Mouse (Mus musculus) limb, embryonic 13.5 days (tissue): ENCODE measurements at regions not wholly inside any gene's neighbourhood (a gene's known extent, or its start where the extent isn't known, plus 50 kb on each side); places are given as distances from the start of the nearest gene placed in this dataset.
A peak's percentile ranks its signal among the peaks of the same experiment; 100 is the strongest.

Experiments used
- ATAC-seq: fragments of 200-750 bp; cut with Nextera tagmentation; 2 replicates; pipeline ENCODE4 v1.8.0; 2017; ENCODE audit warnings: low read depth, moderate number of reproducible peaks, moderate TSS enrichment; ENCODE audit not compliant: low FRiP score
- H3K27ac ChIP-seq: fragments of 300-500 bp; sonication (generic); 2 replicates; pipeline ENCODE4 v1.5.1; 2015; ENCODE audit warnings: inconsistent platforms, mild to moderate bottlenecking, moderate library complexity
- H3K27me3 ChIP-seq: fragments of 300-500 bp; sonication (generic); 2 replicates; pipeline ENCODE4 v1.6.1; 2015; ENCODE audit warnings: mild to moderate bottlenecking, inconsistent platforms
- H3K36me3 ChIP-seq: fragments of 300-500 bp; sonication (generic); 2 replicates; pipeline ENCODE4 v1.6.1; 2015; ENCODE audit warnings: inconsistent platforms, mild to moderate bottlenecking, moderate library complexity
- H3K4me1 ChIP-seq: fragments of 300-500 bp; sonication (generic); 2 replicates; pipeline ENCODE4 v1.6.1; 2015; ENCODE audit warnings: inconsistent platforms
- H3K4me2 ChIP-seq: fragments of 300-500 bp; sonication (generic); replicated peaks from 2 replicates; pipeline ENCODE4 v1.6.1; 2015; ENCODE audit warnings: inconsistent platforms, mild to moderate bottlenecking, moderate library complexity
- H3K4me3 ChIP-seq: fragments of 300-500 bp; sonication (generic); 2 replicates; pipeline ENCODE4 v1.5.1; 2015; ENCODE audit warnings: moderate library complexity, mild to moderate bottlenecking, inconsistent platforms
- H3K9ac ChIP-seq: fragments of 300-500 bp; sonication (generic); 2 replicates; pipeline ENCODE4 v1.6.1; 2015; ENCODE audit warnings: mild to moderate bottlenecking, inconsistent platforms
- H3K9me3 ChIP-seq: fragments of 300-500 bp; sonication (generic); 2 replicates; pipeline ENCODE4 v1.6.1; 2016; ENCODE audit warnings: inconsistent platforms
- WGBS: fragments of 180-500 bp; shearing (Covaris S2); methylation state at CpG from one replicate; pipeline ENCODE4 v1.1.7; 2015; 5-methylcytosine and 5-hydroxymethylcytosine counted together

- Histone ChIP-seq H3K36me3 (no peaks in the 10 kb centered on the region), H3K4me3 (no peak overlapping the region), H3K9me3 (no peaks in the 10 kb centered on the region), H3K27ac (no peak overlapping the region), H3K27me3 (no peaks in the 10 kb centered on the region), H3K4me2 (no peak overlapping the region), H3K9ac (no peak overlapping the region), H3K4me1 (no peaks in the 10 kb centered on the region)
- ATAC-seq: no peak
- WGBS: 77% methylated on average over 7 of the region's 7 CpGs
Measured at GRCm38 (mm10) chr4:105507221-105507620, 282.4 kb upstream of the Gm12728 start.

- no peak overlapping the region for H3K4me3 ChIP-seq
- no peak overlapping the region for H3K27ac ChIP-seq
- H3K27me3 ChIP-seq: no peaks in the 10 kb centered on the region
- H3K9me3 ChIP-seq: no peaks in the 10 kb centered on the region
- H3K9ac ChIP-seq: no peak overlapping the region
- 88% methylated on average over 3 of the region's 3 CpGs for WGBS
- no peak for ATAC-seq
- H3K4me1 ChIP-seq: peaks cover 10% of the 10 kb centered on the region
- no peaks in the 10 kb centered on the region for H3K36me3 ChIP-seq
- no peak overlapping the region for H3K4me2 ChIP-seq
Measured at GRCm38 (mm10) chr4:105509091-105509490, 280.6 kb upstream of the Gm12728 start.

- no peak overlapping the region for H3K4me2 ChIP-seq
- H3K36me3 ChIP-seq: no peaks in the 10 kb centered on the region
- H3K27ac ChIP-seq: no peak overlapping the region
- no peaks in the 10 kb centered on the region for H3K9me3 ChIP-seq
- peaks cover 10% of the 10 kb centered on the region for H3K4me1 ChIP-seq
- ATAC-seq: no peak
- no peak overlapping the region for H3K4me3 ChIP-seq
- H3K9ac ChIP-seq: no peak overlapping the region
- WGBS: 88% methylated on average over 1 of the region's 1 CpGs
- H3K27me3 ChIP-seq: no peaks in the 10 kb centered on the region
Measured at GRCm38 (mm10) chr4:105510406-105510805, 279.3 kb upstream of the Gm12728 start.

- H3K4me3 ChIP-seq: no peak overlapping the region
- 55% methylated on average over 2 of the region's 2 CpGs for WGBS
- H3K9me3 ChIP-seq: no peaks in the 10 kb centered on the region
- no peak overlapping the region for H3K4me2 ChIP-seq
- no peaks in the 10 kb centered on the region for H3K36me3 ChIP-seq
- no peak overlapping the region for H3K9ac ChIP-seq
- ATAC-seq: no peak
- H3K27ac ChIP-seq: no peak overlapping the region
- peaks cover 25% of the 10 kb centered on the region for H3K4me1 ChIP-seq
- no peaks in the 10 kb centered on the region for H3K27me3 ChIP-seq
Measured at GRCm38 (mm10) chr4:105525135-105525534, 264.5 kb upstream of the Gm12728 start.

- Histone ChIP-seq H3K4me3 (no peak overlapping the region), H3K9me3 (no peaks in the 10 kb centered on the region), H3K4me2 (no peak overlapping the region), H3K36me3 (no peaks in the 10 kb centered on the region), H3K4me1 (peaks cover 28% of the 10 kb centered on the region), H3K27me3 (no peaks in the 10 kb centered on the region), H3K27ac (no peak overlapping the region), H3K9ac (no peak overlapping the region)
- WGBS: 19% methylated on average over 7 of the region's 7 CpGs
- ATAC-seq: peak; percentile 51; the same call in 1 of the 2 replicates
Measured at GRCm38 (mm10) chr4:105526755-105527154, 262.9 kb upstream of the Gm12728 start.

GRCm38 (mm10) chr4:105527316-105527715 lies 262.4 kb upstream of the Gm12728 start:
- Histone ChIP-seq H3K4me2 (no peak overlapping the region), H3K9me3 (no peaks in the 10 kb centered on the region), H3K27ac (no peak overlapping the region), H3K9ac (no peak overlapping the region), H3K27me3 (no peaks in the 10 kb centered on the region), H3K4me3 (no peak overlapping the region), H3K36me3 (no peaks in the 10 kb centered on the region), H3K4me1 (peaks cover 34% of the 10 kb centered on the region)
- no peak for ATAC-seq
- 39% methylated on average over 3 of the region's 3 CpGs for WGBS

GRCm38 (mm10) chr4:105531651-105532425 lies 257.8 kb upstream of the Gm12728 start:
- ATAC-seq: no peak

GRCm38 (mm10) chr4:105535451-105535850 lies 254.2 kb upstream of the Gm12728 start:
- 63% methylated on average over 6 of the region's 6 CpGs for WGBS
- H3K4me2 ChIP-seq: no peak overlapping the region
- H3K9me3 ChIP-seq: no peaks in the 10 kb centered on the region
- H3K27me3 ChIP-seq: no peaks in the 10 kb centered on the region; the same call in 1 of the 2 replicates
- no peak overlapping the region for H3K9ac ChIP-seq
- H3K27ac ChIP-seq: no peak overlapping the region
- no peak for ATAC-seq
- no peak overlapping the region for H3K4me3 ChIP-seq
- H3K36me3 ChIP-seq: no peaks in the 10 kb centered on the region
- peaks cover 13% of the 10 kb centered on the region for H3K4me1 ChIP-seq

More at GRCm38 (mm10) chr4:105531651-105532425, 257.8 kb upstream of the Gm12728 start:
- Histone ChIP-seq H3K4me1 (peaks cover 19% of the 10 kb centered on the region), H3K4me2 (no peak overlapping the region), H3K9me3 (no peaks in the 10 kb centered on the region), H3K36me3 (no peaks in the 10 kb centered on the region), H3K9ac (no peak overlapping the region), H3K27ac (no peak overlapping the region; the same call in 1 of the 2 replicates), H3K27me3 (no peaks in the 10 kb centered on the region; the same call in 1 of the 2 replicates), H3K4me3 (no peak overlapping the region)
- WGBS: 40% methylated on average over 16 of the region's 16 CpGs

GRCm38 (mm10) chr4:105545486-105545885 lies 244.2 kb upstream of the Gm12728 start:
- Histone ChIP-seq H3K4me2 (no peak overlapping the region), H3K4me1 (peaks cover 13% of the 10 kb centered on the region), H3K4me3 (no peak overlapping the region), H3K27me3 (no peaks in the 10 kb centered on the region), H3K36me3 (no peaks in the 10 kb centered on the region), H3K9ac (no peak overlapping the region), H3K27ac (no peak overlapping the region), H3K9me3 (peaks cover 8% of the 10 kb centered on the region; the same call in 1 of the 2 replicates)
- no peak for ATAC-seq
- 82% methylated on average over 2 of the region's 2 CpGs for WGBS

GRCm38 (mm10) chr4:105549744-105550440 lies 239.8 kb upstream of the Gm12728 start:
- Histone ChIP-seq H3K27me3 (no peaks in the 10 kb centered on the region), H3K4me3 (no peak overlapping the region), H3K9me3 (peaks cover 6% of the 10 kb centered on the region; the same call in 1 of the 2 replicates), H3K9ac (no peak overlapping the region), H3K27ac (peak overlapping the region; percentile 67; the same call in 1 of the 2 replicates), H3K4me2 (no peak overlapping the region), H3K36me3 (no peaks in the 10 kb centered on the region), H3K4me1 (peaks cover 14% of the 10 kb centered on the region)
- WGBS: 35% methylated on average over 7 of the region's 7 CpGs
- ATAC-seq: peak; percentile 80

- WGBS: 92% methylated on average over 4 of the region's 4 CpGs
- Histone ChIP-seq H3K4me3 (no peak overlapping the region), H3K27ac (no peak overlapping the region), H3K9ac (no peak overlapping the region), H3K4me1 (peaks cover 14% of the 10 kb centered on the region), H3K27me3 (no peaks in the 10 kb centered on the region), H3K36me3 (no peaks in the 10 kb centered on the region), H3K4me2 (no peak overlapping the region), H3K9me3 (no peaks in the 10 kb centered on the region)
- no peak for ATAC-seq
Measured at GRCm38 (mm10) chr4:105551966-105552685, 237.5 kb upstream of the Gm12728 start.

- no peak overlapping the region for H3K4me2 ChIP-seq
- no peak overlapping the region for H3K4me3 ChIP-seq
- peaks cover 10% of the 10 kb centered on the region for H3K4me1 ChIP-seq
- no peaks in the 10 kb centered on the region for H3K9me3 ChIP-seq
- H3K36me3 ChIP-seq: no peaks in the 10 kb centered on the region
- no peaks in the 10 kb centered on the region for H3K27me3 ChIP-seq
- H3K9ac ChIP-seq: no peak overlapping the region
- no peak for ATAC-seq
- WGBS: 82% methylated on average over 8 of the region's 8 CpGs
- H3K27ac ChIP-seq: no peak overlapping the region
Measured at GRCm38 (mm10) chr4:105554994-105555393, 234.7 kb upstream of the Gm12728 start.
